Mouse (Mus musculus) cortical plate, adult 2 months (tissue): ENCODE measurements around the gene Tmprss9.

Experiments used
- CTCF ChIP-seq: fragments of 200-500 bp; IDR thresholded peaks from 2 replicates; pipeline ENCODE4 v1.5.1; 2011; ENCODE audit warnings: mild to moderate bottlenecking, control low read depth, low read length; ENCODE audit not compliant: insufficient read depth; ENCODE audit errors: extremely low read depth
- POLR2A ChIP-seq: fragments of 200-500 bp; IDR thresholded peaks from 2 replicates; pipeline ENCODE4 v1.6.1; 2011; ENCODE audit warnings: mild to moderate bottlenecking, low read length, control low read depth; ENCODE audit not compliant: insufficient read depth; ENCODE audit errors: extremely low read depth

GRCm38 (mm10) chr10:80937646-80938045 lies 66.0 kb downstream of the Tmprss9 start:
- TF ChIP-seq CTCF (no peak), POLR2A (no peak)
